Comparison of ENCODE assay signal across 18 mouse cellular contexts in genomic region chr3:51159881-51160280, GRCm38 (mm10).
A peak's percentile ranks its signal among the peaks of the same experiment; 100 is the strongest.
DNase-seq lines count a peak whose midpoint lies in the region; ATAC-seq and TF ChIP-seq lines count a peak whose summit lies in the region.
"Had no signal": no experiment of that assay in that cellular context is flagged by ENCODE, and none has a peak within 500 bp of the region (broad histone marks: within the 10 kb centered on the region; RNA-seq: fewer than 3 reads in every experiment).

No protein-coding gene starts in this region.

- DNase-seq in cerebellum, adult 18-20 months = peak; percentile 7 to 11
- no peak for DNase-seq in hindbrain, embryonic 10.5 days (ENCODE audit: low spot score)
- no peak for DNase-seq in hindbrain, embryonic 14.5 days (ENCODE audit: low spot score)
- DNase-seq in midbrain, postnatal 0 days (ENCODE audit: low spot score) = no peak
- DNase-seq: cerebellum, postnatal 36 days; kidney, adult 8-10 months; liver, postnatal 0 days; lung, postnatal 4 days; spleen, adult 18-20 months had no signal

- no peaks in the 10 kb centered on the region for H3K9me3 ChIP-seq in hindbrain, embryonic 10.5 days
- H3K9me3 ChIP-seq in hindbrain, embryonic 14.5 days (ENCODE audit: control insufficient read depth, low read length) = no peaks in the 10 kb centered on the region
- H3K9me3 ChIP-seq in midbrain, embryonic 13.5 days = no peaks in the 10 kb centered on the region
- H3K9me3 ChIP-seq in midbrain, postnatal 0 days (ENCODE audit: low read length) = no peaks in the 10 kb centered on the region
- H3K9me3 ChIP-seq in kidney, embryonic 15.5 days (replicated peaks) = no peaks in the 10 kb centered on the region
- H3K9me3 ChIP-seq: embryonic facial prominence, embryonic 13.5 days; forebrain, embryonic 10.5 days; heart, embryonic 15.5 days; limb, embryonic 12.5 days had no signal

- no peak for ATAC-seq in cerebellum, adult (ENCODE audit: insufficient number of reproducible peaks, low FRiP score, low TSS enrichment)
- no peak for ATAC-seq in hindbrain, embryonic 14.5 days (ENCODE audit: low FRiP score)
- peak; percentile 18; the same call in 1 of the 2 replicates for ATAC-seq in midbrain, embryonic 13.5 days
- no peak for ATAC-seq in midbrain, postnatal 0 days (ENCODE audit: low FRiP score)
- no peak for ATAC-seq in CD4-positive, CD25-positive, alpha-beta regulatory T cell, adult 4 months
- ATAC-seq in kidney, embryonic 15.5 days (replicated peaks; ENCODE audit: low FRiP score) = no peak
- ATAC-seq: activated CD4-positive, CD25-positive, alpha-beta regulatory T cell, adult 4 months; liver, postnatal 0 days had no signal

- H3K36me3 ChIP-seq in hindbrain, embryonic 10.5 days = no peaks in the 10 kb centered on the region
- H3K36me3 ChIP-seq in hindbrain, embryonic 14.5 days (replicated peaks; ENCODE audit: control insufficient read depth, insufficient read depth) = no peaks in the 10 kb centered on the region
- H3K36me3 ChIP-seq in midbrain, embryonic 13.5 days = no peaks in the 10 kb centered on the region
- H3K36me3 ChIP-seq in midbrain, postnatal 0 days (ENCODE audit: insufficient read depth, low read length) = no peaks in the 10 kb centered on the region
- H3K36me3 ChIP-seq in kidney, embryonic 15.5 days = no peaks in the 10 kb centered on the region
- H3K36me3 ChIP-seq: embryonic facial prominence, embryonic 13.5 days; forebrain, embryonic 10.5 days; heart, embryonic 15.5 days; limb, embryonic 12.5 days had no signal

- H3K4me2 ChIP-seq in hindbrain, embryonic 14.5 days (replicated peaks) = no peak overlapping the region
- no peak overlapping the region for H3K4me2 ChIP-seq in midbrain, embryonic 13.5 days (replicated peaks)
- H3K4me2 ChIP-seq in midbrain, postnatal 0 days (ENCODE audit: low read depth, low read length, poor library complexity, severe bottlenecking) = no peak overlapping the region
- no peak overlapping the region for H3K4me2 ChIP-seq in kidney, embryonic 15.5 days
- H3K4me2 ChIP-seq: embryonic facial prominence, embryonic 13.5 days; heart, embryonic 15.5 days; limb, embryonic 12.5 days had no signal

- no peaks in the 10 kb centered on the region for H3K27me3 ChIP-seq in hindbrain, embryonic 10.5 days (ENCODE audit: insufficient read depth, poor library complexity, severe bottlenecking)
- no peaks in the 10 kb centered on the region for H3K27me3 ChIP-seq in hindbrain, embryonic 14.5 days (ENCODE audit: control insufficient read depth, insufficient read depth, low read length)
- H3K27me3 ChIP-seq in midbrain, embryonic 13.5 days = no peaks in the 10 kb centered on the region
- no peaks in the 10 kb centered on the region for H3K27me3 ChIP-seq in midbrain, postnatal 0 days (ENCODE audit: insufficient read depth, low read length)
- no peaks in the 10 kb centered on the region for H3K27me3 ChIP-seq in kidney, embryonic 15.5 days
- H3K27me3 ChIP-seq: embryonic facial prominence, embryonic 13.5 days; heart, embryonic 15.5 days; limb, embryonic 12.5 days had no signal

- peaks cover 33% of the 10 kb centered on the region for H3K4me1 ChIP-seq in hindbrain, embryonic 10.5 days (replicated peaks)
- H3K4me1 ChIP-seq in hindbrain, embryonic 14.5 days (replicated peaks; ENCODE audit: control insufficient read depth, insufficient read depth, low read length) = peaks cover 27% of the 10 kb centered on the region
- peaks cover 23% of the 10 kb centered on the region for H3K4me1 ChIP-seq in midbrain, embryonic 13.5 days (replicated peaks)
- 0 out of 2 replicates have a peak, but pooled peaks cover 8% of the 10 kb centered on the region for H3K4me1 ChIP-seq in midbrain, postnatal 0 days (ENCODE audit: insufficient read depth, low read length)
- peaks cover 16% of the 10 kb centered on the region for H3K4me1 ChIP-seq in kidney, embryonic 15.5 days

- peak overlapping the region; percentile 18; the same call in 1 of the 2 replicates for H3K27ac ChIP-seq in hindbrain, embryonic 10.5 days
- no peak overlapping the region for H3K27ac ChIP-seq in hindbrain, embryonic 14.5 days
- H3K27ac ChIP-seq in midbrain, embryonic 13.5 days = peak overlapping the region; percentile 35; the same call in 1 of the 2 replicates
- no peak overlapping the region for H3K27ac ChIP-seq in midbrain, postnatal 0 days (ENCODE audit: low read depth, low read length)
- no peak overlapping the region for H3K27ac ChIP-seq in kidney, embryonic 15.5 days
- H3K27ac ChIP-seq: embryonic facial prominence, embryonic 13.5 days; forebrain, embryonic 10.5 days; heart, embryonic 15.5 days; limb, embryonic 12.5 days had no signal

- H3K4me3 ChIP-seq in hindbrain, embryonic 10.5 days = no peak overlapping the region
- H3K4me3 ChIP-seq in hindbrain, embryonic 14.5 days (replicated peaks; ENCODE audit: low read length) = no peak overlapping the region
- H3K4me3 ChIP-seq in midbrain, embryonic 13.5 days (replicated peaks) = no peak overlapping the region
- H3K4me3 ChIP-seq in midbrain, postnatal 0 days (ENCODE audit: low read depth, low read length) = no peak overlapping the region
- no peak overlapping the region for H3K4me3 ChIP-seq in kidney, embryonic 15.5 days (replicated peaks)
- H3K4me3 ChIP-seq: embryonic facial prominence, embryonic 13.5 days; forebrain, embryonic 10.5 days; heart, embryonic 15.5 days; limb, embryonic 12.5 days had no signal

- no peak for TF ChIP-seq CTCF in midbrain, postnatal 0 days (IDR thresholded peaks at IDR 0.05)

- 67% methylated on average over 9 of the region's 9 CpGs for WGBS in hindbrain, embryonic 10.5 days
- WGBS in hindbrain, embryonic 14.5 days = 53% methylated on average over 9 of the region's 9 CpGs
- 52% methylated on average over 9 of the region's 9 CpGs for WGBS in midbrain, embryonic 13.5 days
- 48% methylated on average over 9 of the region's 9 CpGs for WGBS in midbrain, postnatal 0 days
- WGBS in kidney, embryonic 15.5 days = 53% methylated on average over 9 of the region's 9 CpGs

- H3K9ac ChIP-seq in hindbrain, embryonic 14.5 days = no peak overlapping the region
- no peak overlapping the region for H3K9ac ChIP-seq in midbrain, embryonic 13.5 days (replicated peaks)
- H3K9ac ChIP-seq in midbrain, postnatal 0 days (replicated peaks; ENCODE audit: low read length, poor library complexity, severe bottlenecking) = no peak overlapping the region
- no peak overlapping the region for H3K9ac ChIP-seq in kidney, embryonic 15.5 days
- H3K9ac ChIP-seq: embryonic facial prominence, embryonic 13.5 days; heart, embryonic 15.5 days; limb, embryonic 12.5 days; liver, postnatal 0 days had no signal

Comparison
In these comparisons a context has a peak if more than half of its experiments do, and no peak if none do; other contexts are left out.
1. H3K27ac ChIP-seq: peak in hindbrain, embryonic 10.5 days (single experiment) and midbrain, embryonic 13.5 days (single experiment); none in hindbrain, embryonic 14.5 days (single experiment), midbrain, postnatal 0 days (single experiment) and kidney, embryonic 15.5 days (single experiment).
2. DNase-seq: peak in cerebellum, adult 18-20 months (2 of 2); none in hindbrain, embryonic 10.5 days (single experiment), hindbrain, embryonic 14.5 days (single experiment) and midbrain, postnatal 0 days (single experiment).